Mouse (Mus musculus) thymus, postnatal 14 days (tissue): ENCODE measurements around the gene Casp14.

ENCODE experiments used
- DNase-seq: peaks from one replicate; pipeline ENCODE4 v3.0.0; 2021

Gene Casp14

GRCm38 (mm10) chr10:78664546-78664945, 53.5 kb downstream of the Casp14 start:
- DNase-seq, result no peak
